Mouse (Mus musculus) heart, postnatal 36 days (tissue): ENCODE results near the gene Acot7. TPM values are rescaled to one million over a fixed set of nuclear protein-coding genes. Genes with fewer than 3 reads are reported as not detected.

Source experiments
- DNase-seq, 2 experiments: peaks; one replicate each; pipeline ENCODE4 v3.0.0; 2021 to 2022
- intact Hi-C: fragments of 180-260 bp; cut with DNase I; formaldehyde crosslinking; loops from one replicate; pipeline ENCODE4 v1.15.1; 2025
- total RNA-seq, 2 experiments: library from RNA; stranded (reverse); gene quantifications; 2 replicates each; pipeline ENCODE4 v1.2.3; 2021

Gene Acot7
- total RNA-seq, 2 experiments from 2014 or later = 58.7 to 59.1 TPM

GRCm38 (mm10) chr4:152267748-152268369, 89.9 kb downstream of the Acot7 start:
- DNase-seq = peak; percentile 57 to 58
- intact Hi-C loops = loop anchor here (1.0 kb wide), 1 partner anchor 11 kb away; no protein-coding TSS in a partner anchor

- intact Hi-C loops = no loop called here
These were observed 92.0 kb downstream of the Acot7 start for GRCm38 (mm10) chr4:152269967-152270366.

GRCm38 (mm10) chr4:152270599-152270998, 92.7 kb downstream of the Acot7 start:
- intact Hi-C loops = no loop called here
- no peak for DNase-seq

More at GRCm38 (mm10) chr4:152269967-152270366, 92.0 kb downstream of the Acot7 start:
- no peak for DNase-seq

- intact Hi-C loops = no loop called here
- no peak for DNase-seq
These were observed 93.4 kb downstream of the Acot7 start for GRCm38 (mm10) chr4:152271334-152271733.

GRCm38 (mm10) chr4:152272006-152272405, 94.1 kb downstream of the Acot7 start:
- intact Hi-C loops = loop anchor here (2.0 kb wide), 1 partner anchor 57 kb away; no protein-coding TSS in a partner anchor
- DNase-seq = peak in 1 of 2 experiments; percentile 42

GRCm38 (mm10) chr4:152272449-152273049, 94.6 kb downstream of the Acot7 start:
- intact Hi-C loops = loop anchor here (2.0 kb wide), 1 partner anchor 58 kb away; no protein-coding TSS in a partner anchor
- peak; percentile 68 to 81 for DNase-seq

GRCm38 (mm10) chr4:152273191-152273590, 95.3 kb downstream of the Acot7 start:
- DNase-seq = no peak
- intact Hi-C loops = loop anchor here (2.0 kb wide), 1 partner anchor 58 kb away; no protein-coding TSS in a partner anchor

- intact Hi-C loops = loop anchor here (2.0 kb wide), 1 partner anchor 59 kb away; no protein-coding TSS in a partner anchor
These were observed 95.8 kb downstream of the Acot7 start, which contains the start of gene Gpr153 for GRCm38 (mm10) chr4:152273621-152274236. Gpr153 (plus strand) TSS chr4:152274232.

GRCm38 (mm10) chr4:152274681-152275131, 96.8 kb downstream of the Acot7 start:
- intact Hi-C loops = no loop called here
- DNase-seq = peak; percentile 52 to 61

More at GRCm38 (mm10) chr4:152273621-152274236, 95.8 kb downstream of the Acot7 start, which contains the start of gene Gpr153:
- peak; percentile 64 to 72 for DNase-seq

- intact Hi-C loops = no loop called here
- DNase-seq = no peak
These were observed 98.7 kb downstream of the Acot7 start for GRCm38 (mm10) chr4:152276389-152277347.

- intact Hi-C loops = no loop called here
These were observed 100.0 kb downstream of the Acot7 start for GRCm38 (mm10) chr4:152277916-152278315.

GRCm38 (mm10) chr4:152278986-152279385, 101.1 kb downstream of the Acot7 start:
- intact Hi-C loops = no loop called here

More at GRCm38 (mm10) chr4:152277916-152278315, 100.0 kb downstream of the Acot7 start:
- DNase-seq = no peak

GRCm38 (mm10) chr4:152281601-152282000, 103.7 kb downstream of the Acot7 start:
- DNase-seq = no peak
- intact Hi-C loops = no loop called here

More at GRCm38 (mm10) chr4:152278986-152279385, 101.1 kb downstream of the Acot7 start:
- no peak for DNase-seq

- intact Hi-C loops = no loop called here
These were observed 104.8 kb downstream of the Acot7 start for GRCm38 (mm10) chr4:152282721-152283120.

GRCm38 (mm10) chr4:152283186-152283950, 105.4 kb downstream of the Acot7 start:
- intact Hi-C loops = no loop called here
- peak; percentile 85 to 87 for DNase-seq

More at GRCm38 (mm10) chr4:152282721-152283120, 104.8 kb downstream of the Acot7 start:
- no peak for DNase-seq

GRCm38 (mm10) chr4:152285505-152285904, 107.6 kb downstream of the Acot7 start:
- intact Hi-C loops = loop anchor here (1.0 kb wide), 2 partner anchors 71 to 113 kb away; no protein-coding TSS in a partner anchor
- DNase-seq = peak; percentile 66 to 75

- intact Hi-C loops = no loop called here
- DNase-seq = no peak
These were observed 108.2 kb downstream of the Acot7 start for GRCm38 (mm10) chr4:152286183-152286582.

GRCm38 (mm10) chr4:152286887-152287286, 109.0 kb downstream of the Acot7 start:
- intact Hi-C loops = no loop called here
- peak; percentile 70 to 74 for DNase-seq
